Mouse (Mus musculus): ENCODE data around the gene Cryba2.

Cryba2 gene

DNA sequence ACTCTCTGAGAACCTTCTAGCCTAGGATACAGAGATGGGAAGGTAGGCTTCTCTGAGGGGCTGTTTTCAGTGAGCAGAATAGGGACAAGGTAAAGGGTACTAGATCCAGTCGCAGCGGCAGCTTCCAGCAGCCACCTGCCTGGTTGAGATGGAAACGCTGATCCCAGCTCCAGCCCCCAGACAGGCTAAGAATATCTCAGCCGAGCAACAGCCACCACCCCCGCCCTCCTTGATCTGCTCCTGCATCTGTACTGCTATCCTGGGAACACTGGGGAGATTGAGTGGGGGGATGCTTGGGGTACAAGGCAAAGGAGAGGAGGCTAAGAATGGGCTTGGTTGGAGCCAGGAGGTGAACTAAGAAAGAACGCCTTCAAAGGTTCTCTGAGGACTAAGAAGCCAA is 42.7 kb downstream of the Cryba2 start:
- no peak for DNase-seq (ENCODE audit: low spot score in 2 of 2)

DNA sequence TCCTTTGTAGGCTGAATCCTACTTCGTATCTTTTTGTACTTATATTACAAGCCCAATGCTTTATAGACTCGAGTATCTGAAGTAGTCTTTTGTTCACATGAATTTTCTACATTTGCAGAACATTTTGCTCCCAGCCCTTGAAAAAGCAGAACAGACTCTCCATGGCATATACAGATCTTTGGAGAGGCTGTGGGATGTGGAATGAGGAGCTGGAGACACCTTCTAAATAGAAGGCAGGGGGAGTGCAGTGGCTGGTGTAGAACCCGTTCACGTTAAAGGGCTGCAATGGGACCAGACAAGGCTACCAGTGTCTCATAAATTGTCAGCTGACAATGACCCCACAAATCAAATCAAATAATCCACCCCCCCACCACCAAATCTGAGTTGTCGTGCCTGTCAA is 44.0 kb downstream of the Cryba2 start:
- no peak for DNase-seq (ENCODE audit: low spot score in 2 of 2)

GRCm38 (mm10) chr1:74846341-74846740 is 46.6 kb downstream of the Cryba2 start:
- DNase-seq (ENCODE audit: low spot score in 2 of 2) = no peak

DNA sequence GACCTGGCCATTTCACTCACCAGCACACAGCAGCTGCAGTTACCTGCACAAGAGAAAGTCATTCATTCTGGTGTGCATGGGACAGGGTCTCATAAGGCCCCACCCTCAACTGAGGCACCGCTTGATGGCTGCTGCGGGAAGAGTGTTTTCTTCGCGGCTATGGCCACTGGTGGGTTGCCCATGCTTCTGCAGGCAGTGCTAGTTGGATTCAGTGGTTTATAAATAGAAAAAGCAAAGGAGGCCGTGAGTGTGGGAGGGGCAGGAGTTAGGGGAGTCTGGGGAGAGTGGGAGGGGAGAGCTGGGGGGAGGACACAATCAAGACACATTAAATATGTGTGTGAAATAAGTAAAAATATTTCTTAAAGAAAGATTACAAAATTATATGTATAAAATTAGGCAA is 49.9 kb downstream of the Cryba2 start:
- DNase-seq (ENCODE audit: low spot score in 2 of 2) = no peak

Data from spleen, postnatal 4 days (tissue).